Mouse (Mus musculus) urinary bladder, postnatal 10 days (tissue): Measurements from ENCODE around the gene Gm45233.

ENCODE experiments used
- DNase-seq: peaks from one replicate; pipeline ENCODE4 v3.0.0; 2022; ENCODE audit warnings: low spot score

Gm45233 gene

GRCm38 (mm10) chr7:43449811-43450210 lies 5.9 kb downstream of the Gm45233 start:
- DNase-seq = no peak

- DNase-seq = no peak
Measured at GRCm38 (mm10) chr7:43451726-43452125, 7.8 kb downstream of the Gm45233 start.

GRCm38 (mm10) chr7:43452609-43453008 lies 8.7 kb downstream of the Gm45233 start:
- DNase-seq = no peak

GRCm38 (mm10) chr7:43453599-43454355 lies 9.8 kb downstream of the Gm45233 start:
- no peak for DNase-seq

- DNase-seq = no peak
Measured at GRCm38 (mm10) chr7:43454371-43454770, 10.4 kb downstream of the Gm45233 start.

GRCm38 (mm10) chr7:43462851-43463250 lies 18.9 kb downstream of the Gm45233 start, which contains the start of gene Vsig10l:
Gene Vsig10l (plus strand): TSS chr7:43463151.
- DNase-seq = no peak

GRCm38 (mm10) chr7:43463976-43464375 lies 20.0 kb downstream of the Gm45233 start:
- no peak for DNase-seq

- DNase-seq = no peak
Measured at GRCm38 (mm10) chr7:43464864-43465343, 21.0 kb downstream of the Gm45233 start.

GRCm38 (mm10) chr7:43465344-43466098 lies 21.6 kb downstream of the Gm45233 start:
- peak; percentile 43 for DNase-seq

- peak; percentile 49 for DNase-seq
Measured at GRCm38 (mm10) chr7:43466099-43466694, 22.3 kb downstream of the Gm45233 start.

- no peak for DNase-seq
Measured at GRCm38 (mm10) chr7:43470373-43470772, 26.4 kb downstream of the Gm45233 start.

- DNase-seq = no peak
Measured at GRCm38 (mm10) chr7:43475706-43476105, 31.8 kb downstream of the Gm45233 start.

GRCm38 (mm10) chr7:43476376-43476775 lies 32.4 kb downstream of the Gm45233 start:
- DNase-seq = no peak

GRCm38 (mm10) chr7:43481191-43481590 lies 37.3 kb downstream of the Gm45233 start:
- no peak for DNase-seq

GRCm38 (mm10) chr7:43482090-43482716 lies 38.3 kb downstream of the Gm45233 start:
- DNase-seq = no peak

- DNase-seq = no peak
Measured at GRCm38 (mm10) chr7:43483236-43483635, 39.3 kb downstream of the Gm45233 start.

- DNase-seq = no peak
Measured at GRCm38 (mm10) chr7:43488646-43489045, 44.7 kb downstream of the Gm45233 start.

- DNase-seq = no peak
Measured at GRCm38 (mm10) chr7:43489631-43490125, 45.8 kb downstream of the Gm45233 start, which contains the start of gene Iglon5. Gene Iglon5 (minus strand): TSS chr7:43490075.

GRCm38 (mm10) chr7:43490182-43490584 lies 46.3 kb downstream of the Gm45233 start:
- no peak for DNase-seq

- no peak for DNase-seq
Measured at GRCm38 (mm10) chr7:43490861-43491260, 46.9 kb downstream of the Gm45233 start.

- no peak for DNase-seq
Measured at GRCm38 (mm10) chr7:43495343-43496021, 51.6 kb downstream of the Gm45233 start.
